Mouse (Mus musculus) embryonic fibroblast, embryonic 13.5 days (primary cell): ENCODE measurements around the gene Rapgef5.

Experiments used
- CTCF ChIP-seq: IDR thresholded peaks from 2 replicates; pipeline ENCODE4 v1.5.1; 2011; ENCODE audit warnings: mild to moderate bottlenecking, control low read depth, low read length, moderate library complexity, borderline replicate concordance; ENCODE audit not compliant: insufficient read depth
- POLR2A ChIP-seq: IDR thresholded peaks from 2 replicates; pipeline ENCODE4 v1.6.1; 2011; ENCODE audit warnings: low read depth, mild to moderate bottlenecking, control low read depth, low read length, moderate library complexity

- no peak for TF ChIP-seq POLR2A
- TF ChIP-seq CTCF = no peak
Measured at GRCm38 (mm10) chr12:117806470-117806869, 290.2 kb downstream of the Rapgef5 start.
